Mouse (Mus musculus) heart, embryonic 14.5 days (tissue): ENCODE results near the gene Gm28374. TPM values are rescaled to one million over a fixed set of nuclear protein-coding genes. Genes with fewer than 3 reads are reported as not detected.
A peak's percentile ranks its signal among the peaks of the same experiment; 100 is the strongest.

Source experiments
- ATAC-seq: fragments of 200-750 bp; cut with Nextera tagmentation; 2 replicates; pipeline ENCODE4 v1.8.0; 2017; ENCODE audit warnings: low read depth, moderate TSS enrichment; ENCODE audit not compliant: insufficient number of reproducible peaks, insufficient read depth, low FRiP score
- H3K27ac ChIP-seq, 2 experiments: fragments of 200-500 bp in 1 of 2; fragments of 300-500 bp in 1 of 2; sonication (generic) in 1 of 2; replicated peaks in 1 of 2; 2 replicates each; pipeline ENCODE4 v1.5.1; 2012 to 2014; ENCODE audit warnings: low read depth in 2 of 2, low read length in 2 of 2, control low read depth in 1 of 2, mild to moderate bottlenecking in 1 of 2, mixed read lengths in 1 of 2; ENCODE audit not compliant: control insufficient read depth in 1 of 2, insufficient read depth in 1 of 2
- H3K27me3 ChIP-seq: fragments of 300-500 bp; sonication (generic); 2 replicates; pipeline ENCODE4 v1.6.1; 2014; ENCODE audit warnings: mild to moderate bottlenecking, low read length, control low read depth; ENCODE audit not compliant: control insufficient read depth, insufficient read depth
- H3K36me3 ChIP-seq: fragments of 300-500 bp; sonication (generic); 2 replicates; pipeline ENCODE4 v1.6.1; 2014; ENCODE audit warnings: mild to moderate bottlenecking, control low read depth, low read length, mixed read lengths; ENCODE audit not compliant: control insufficient read depth, insufficient read depth
- H3K4me1 ChIP-seq, 2 experiments: fragments of 200-500 bp in 1 of 2; fragments of 300-500 bp in 1 of 2; sonication (generic) in 1 of 2; 2 replicates each; pipeline ENCODE4 v1.6.1; 2012 to 2014; ENCODE audit warnings: low read length in 2 of 2, control low read depth in 1 of 2, mixed read lengths in 1 of 2; ENCODE audit not compliant: control insufficient read depth in 2 of 2, insufficient read depth in 2 of 2
- H3K4me2 ChIP-seq: fragments of 300-500 bp; sonication (generic); 2 replicates; pipeline ENCODE4 v1.6.1; 2014; ENCODE audit warnings: mild to moderate bottlenecking, low read length
- H3K4me3 ChIP-seq, 2 experiments: fragments of 200-500 bp in 1 of 2; fragments of 300-500 bp in 1 of 2; sonication (generic) in 1 of 2; 2 replicates each; pipeline ENCODE4 v1.5.1; 2012 to 2014; ENCODE audit warnings: low read length in 2 of 2, mild to moderate bottlenecking in 2 of 2, control low read depth in 1 of 2, low read depth in 1 of 2, moderate library complexity in 1 of 2; ENCODE audit not compliant: control insufficient read depth in 1 of 2, insufficient read depth in 1 of 2
- H3K9ac ChIP-seq: fragments of 300-500 bp; sonication (generic); 2 replicates; pipeline ENCODE4 v1.6.1; 2014; ENCODE audit warnings: mild to moderate bottlenecking, low read length
- H3K9me3 ChIP-seq: fragments of 300-500 bp; sonication (generic); 2 replicates; pipeline ENCODE4 v1.6.1; 2016; ENCODE audit warnings: low read length, control low read depth; ENCODE audit not compliant: control insufficient read depth
- WGBS: fragments of 180-500 bp; shearing (Covaris S2); extraction: QIAGEN DNeasy Blood & Tissue Kit; methylation state at CpG from one replicate; pipeline ENCODE4 v1.1.7; 2014; 5-methylcytosine and 5-hydroxymethylcytosine counted together
- polyA plus RNA-seq: library from polyadenylated mRNA; unstranded; fragments of >200 nt; fragmentation: Nextera tagmentation; extraction: Ambion mirVana; gene quantifications from 2 replicates; pipeline ENCODE4 v1.2.1, GENCODE M21; 2014

The Gm28374 gene
- polyA plus RNA-seq, 1 experiment from 2014 or later, result 0.47 TPM

GRCm38 (mm10) chr19:6084478-6085248 lies 2.6 kb upstream of the Gm28374 start, which contains the start of the genes Zfpl1 and Cdca5:
Gene Zfpl1 (minus strand): TSS chr19:6084956.
Gene Cdca5 (plus strand): TSS chr19:6084983.
- Histone ChIP-seq H3K27ac (peak within 1 kb of the TSS; percentile 42 to 63; a peak in 2 of 4 replicates), H3K4me1 (peaks cover 5 to 17% of the 10 kb centered on the region in 2 experiments; a peak in 3 of 4 replicates), H3K4me2 (peak within 1 kb of the TSS; percentile 81), H3K9me3 (no peaks in the 10 kb centered on the region), H3K4me3 (peak within 1 kb of the TSS; percentile 81 to 84), H3K27me3 (no peaks in the 10 kb centered on the region), H3K9ac (peak within 1 kb of the TSS; percentile 83), H3K36me3 (peaks cover 70% of the 10 kb centered on the region)
- WGBS, result under 1% methylated on average over 57 of the region's 58 CpGs
- peak; percentile 78 for ATAC-seq

DNA sequence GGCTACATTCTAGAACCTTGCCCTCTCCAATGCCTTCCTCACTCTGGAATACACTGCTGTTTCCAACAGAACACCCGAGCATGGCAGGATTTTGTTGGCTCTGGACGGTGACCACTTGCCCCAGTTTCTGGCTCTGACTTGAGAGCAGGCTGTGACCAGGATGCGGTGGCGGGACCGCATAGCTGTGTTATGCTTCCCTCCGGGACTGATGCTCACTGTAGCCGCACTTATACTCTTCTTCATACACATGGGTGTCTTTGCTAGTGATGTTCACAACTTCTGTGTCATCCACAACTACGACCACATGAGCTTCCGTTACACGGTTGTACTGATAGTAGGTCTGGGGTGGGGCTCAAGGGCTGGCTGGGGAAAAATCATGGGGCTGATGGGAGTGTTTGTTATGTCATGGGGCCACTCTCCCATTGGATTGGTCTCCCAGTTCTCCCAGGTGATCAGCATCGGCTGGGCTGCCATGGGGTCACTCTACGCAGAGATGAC lies 2.0 kb downstream of the Gm28374 start, which contains the start of gene Tmem262:
Gene Tmem262, plus strand, starts transcription at position 51 of the 498 bp plus-strand sequence.
- whole genome bisulfite sequencing, result 90% methylated on average over 12 of the region's 12 CpGs
- Histone ChIP-seq H3K36me3 (peaks cover 54% of the 10 kb centered on the region), H3K4me1 (peaks cover 9 to 16% of the 10 kb centered on the region in 2 experiments), H3K27me3 (no peaks in the 10 kb centered on the region), H3K4me2 (no peak within 1 kb of the TSS), H3K4me3 (no peak within 1 kb of the TSS), H3K9me3 (no peaks in the 10 kb centered on the region), H3K27ac (no peak within 1 kb of the TSS), H3K9ac (no peak within 1 kb of the TSS)
- no peak for ATAC-seq

DNA sequence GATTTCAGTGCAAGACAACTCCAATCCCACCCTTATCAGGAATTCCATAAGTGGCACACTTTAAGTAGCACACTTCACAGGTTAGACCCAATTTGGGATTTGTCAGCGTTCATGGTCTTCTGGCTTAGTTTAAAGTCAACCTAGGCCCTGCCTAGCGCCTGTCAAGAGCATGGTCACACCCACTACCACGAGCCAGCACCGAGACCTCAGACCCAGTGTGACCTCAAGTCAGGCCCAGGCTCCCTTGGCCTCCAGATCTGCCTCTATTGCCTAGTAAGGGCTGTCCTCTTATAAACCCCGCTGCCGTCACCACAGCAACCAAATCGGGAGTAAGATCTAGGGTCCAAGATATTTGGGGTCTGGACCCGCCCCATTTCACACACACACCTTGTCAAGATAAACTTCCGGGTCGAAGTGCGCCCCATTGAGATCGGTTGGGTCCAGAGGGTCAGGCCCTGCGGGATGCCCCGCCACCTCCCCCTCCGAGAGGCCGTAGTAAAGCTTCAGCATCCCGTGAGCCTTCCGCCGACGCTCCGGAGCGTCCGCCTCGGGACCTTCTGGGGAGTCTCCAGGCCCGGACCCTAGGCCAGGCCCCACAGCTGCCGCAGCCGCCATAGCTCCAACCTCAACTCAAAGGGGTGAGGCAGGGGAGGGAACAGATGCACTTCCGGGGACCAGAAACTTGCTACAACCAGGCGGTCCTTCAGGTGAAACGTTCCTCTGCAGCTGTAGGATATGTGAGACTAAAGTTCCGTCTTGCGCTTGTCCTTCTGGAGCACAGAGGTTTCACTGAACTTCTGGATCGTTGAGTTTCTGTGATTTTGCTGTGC lies 5.3 kb downstream of the Gm28374 start, which contains the start of gene Vps51:
Gene Vps51, minus strand, starts transcription at position 668 of the 830 bp plus-strand sequence.
- Histone ChIP-seq H3K4me1 (peaks cover 6 to 7% of the 10 kb centered on the region in 2 experiments), H3K36me3 (peaks cover 59% of the 10 kb centered on the region), H3K4me3 (peak within 1 kb of the TSS; percentile 60 to 65), H3K9ac (peak within 1 kb of the TSS; percentile 80), H3K9me3 (no peaks in the 10 kb centered on the region), H3K27me3 (no peaks in the 10 kb centered on the region), H3K27ac (peak within 1 kb of the TSS; percentile 70 to 84), H3K4me2 (peak within 1 kb of the TSS; percentile 95)
- under 1% methylated on average over 33 of the region's 33 CpGs for WGBS
- ATAC-seq, result peak; percentile 74

DNA sequence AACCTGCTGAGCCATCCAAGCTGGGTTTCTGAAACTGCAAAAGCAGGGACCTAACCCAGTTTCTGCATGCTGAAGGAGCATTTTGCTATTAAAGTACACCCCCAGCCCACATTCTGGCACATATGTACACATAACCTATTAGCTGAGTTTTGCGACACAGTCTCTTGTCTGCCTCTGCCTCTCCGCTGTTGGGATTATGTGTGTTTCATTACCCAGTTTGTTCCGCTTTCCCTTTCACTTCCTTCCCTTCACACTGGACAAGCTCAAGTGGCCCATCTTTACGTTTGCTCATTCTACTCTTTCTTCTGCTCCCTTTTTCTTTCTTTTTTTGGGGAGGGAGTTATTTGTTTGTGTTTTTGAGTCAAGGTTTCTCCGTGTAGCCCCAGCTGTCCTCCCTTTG lies 8.2 kb downstream of the Gm28374 start:
- H3K4me2 ChIP-seq, result no peak overlapping the region
- H3K27ac ChIP-seq, result no peak overlapping the region
- peaks cover 61% of the 10 kb centered on the region for H3K36me3 ChIP-seq
- no peak overlapping the region for H3K4me3 ChIP-seq
- no peaks in the 10 kb centered on the region for H3K9me3 ChIP-seq
- peaks cover 6 to 7% of the 10 kb centered on the region in 2 experiments for H3K4me1 ChIP-seq
- no peak overlapping the region for H3K9ac ChIP-seq
- WGBS, result 90% methylated on average over 5 of the region's 5 CpGs
- ATAC-seq, result no peak
- no peaks in the 10 kb centered on the region for H3K27me3 ChIP-seq

DNA sequence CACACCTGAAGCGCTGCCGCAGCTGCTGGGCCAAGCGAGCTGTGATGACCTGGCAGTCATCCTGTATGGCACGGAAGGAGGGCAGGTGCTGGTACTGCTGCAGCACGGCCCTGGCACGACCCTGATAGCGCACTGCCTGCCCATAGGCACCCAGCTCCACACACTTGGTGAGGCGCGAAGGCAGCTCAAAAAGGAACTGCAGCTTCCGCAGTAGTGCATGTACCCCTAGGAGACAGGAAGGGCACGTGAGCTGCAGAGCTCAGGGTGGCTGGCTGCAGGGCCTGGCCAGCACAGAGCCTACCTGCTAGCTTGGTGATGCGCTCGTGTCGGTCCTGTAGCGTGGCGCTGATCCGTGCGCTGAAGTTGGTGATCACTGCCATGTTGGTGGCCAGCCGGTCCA lies 10.8 kb downstream of the Gm28374 start:
- peaks cover 66% of the 10 kb centered on the region for H3K36me3 ChIP-seq

DNA sequence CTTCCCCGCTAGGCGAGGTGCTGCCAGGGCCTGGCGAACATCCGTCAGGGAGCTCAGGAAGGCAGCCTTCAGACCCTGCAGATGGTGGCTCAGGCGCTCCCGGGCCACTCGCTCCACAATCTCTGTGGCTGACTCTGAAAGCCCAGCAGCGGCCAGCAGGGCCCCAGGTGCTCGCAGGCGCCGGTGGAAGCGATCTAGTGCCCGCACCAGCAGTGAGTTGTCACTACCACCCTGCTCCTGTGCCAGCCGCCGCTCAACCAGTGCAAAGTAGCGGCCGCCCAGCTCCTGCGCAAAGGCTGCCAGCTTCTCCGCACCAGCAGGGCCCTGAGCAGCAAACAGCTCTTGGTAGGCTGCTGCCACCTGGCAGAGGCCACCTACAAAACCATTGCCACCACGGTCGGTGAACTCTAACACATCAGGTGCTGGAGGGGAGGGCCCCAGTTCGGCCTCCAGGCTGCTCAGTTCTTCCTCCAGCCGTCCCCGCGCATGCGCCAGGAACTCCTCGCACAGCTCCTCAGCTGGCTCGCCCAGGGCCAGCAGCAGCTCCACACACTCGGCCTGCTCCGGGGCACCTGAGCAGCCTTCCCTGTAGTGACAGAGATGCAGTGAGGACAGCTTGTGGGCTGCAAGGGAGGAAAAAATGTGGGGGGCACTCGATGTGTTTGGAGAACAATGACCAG lies 11.3 kb downstream of the Gm28374 start:
- H3K9me3 ChIP-seq, result no peaks in the 10 kb centered on the region
- no peak overlapping the region for H3K27ac ChIP-seq
- no peaks in the 10 kb centered on the region for H3K27me3 ChIP-seq
- peaks cover 62% of the 10 kb centered on the region for H3K36me3 ChIP-seq
- no peak overlapping the region for H3K4me3 ChIP-seq
- H3K9ac ChIP-seq, result no peak overlapping the region
- peaks cover 15 to 22% of the 10 kb centered on the region in 2 experiments for H3K4me1 ChIP-seq
- no peak overlapping the region for H3K4me2 ChIP-seq
- ATAC-seq, result no peak
- 85% methylated on average over 31 of the region's 31 CpGs for WGBS

More for the DNA sequence above, 10.8 kb downstream of the Gm28374 start:
- H3K27me3 ChIP-seq, result no peaks in the 10 kb centered on the region
- H3K4me1 ChIP-seq, result peaks cover 18 to 25% of the 10 kb centered on the region in 2 experiments
- H3K4me2 ChIP-seq, result no peak overlapping the region
- H3K27ac ChIP-seq, result no peak overlapping the region
- H3K4me3 ChIP-seq, result no peak overlapping the region
- no peaks in the 10 kb centered on the region for H3K9me3 ChIP-seq
- WGBS, result 88% methylated on average over 19 of the region's 19 CpGs
- H3K9ac ChIP-seq, result no peak overlapping the region
- no peak for ATAC-seq

DNA sequence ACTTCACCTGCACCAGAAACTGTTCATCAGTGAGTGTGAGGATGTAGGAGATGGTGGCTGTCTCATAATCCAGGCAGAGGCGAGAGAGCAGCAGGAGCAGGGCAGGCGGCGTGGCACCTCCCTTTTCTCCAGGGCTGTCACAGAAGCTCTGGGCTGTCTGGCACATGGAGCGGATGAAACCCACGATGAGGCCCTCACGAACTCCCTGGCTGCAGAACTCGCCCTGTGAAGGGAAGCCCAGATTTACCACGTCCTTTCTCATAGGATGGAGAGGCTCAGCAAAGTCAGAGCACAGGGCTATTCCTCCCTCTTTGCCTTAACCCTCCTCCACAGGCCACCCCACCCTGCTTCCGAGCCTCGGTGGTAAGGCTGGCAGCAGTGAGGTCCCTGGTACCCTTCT lies 12.2 kb downstream of the Gm28374 start:
- H3K9ac ChIP-seq, result no peak overlapping the region
- WGBS, result 86% methylated on average over 10 of the region's 10 CpGs
- no peak for ATAC-seq
- peaks cover 54% of the 10 kb centered on the region for H3K36me3 ChIP-seq
- no peaks in the 10 kb centered on the region for H3K9me3 ChIP-seq
- no peak overlapping the region for H3K27ac ChIP-seq
- peaks cover 15 to 22% of the 10 kb centered on the region in 2 experiments for H3K4me1 ChIP-seq
- no peak overlapping the region for H3K4me2 ChIP-seq
- H3K4me3 ChIP-seq, result no peak overlapping the region
- no peaks in the 10 kb centered on the region for H3K27me3 ChIP-seq
